Mouse (Mus musculus): ENCODE data around the gene Nfkb2.

DNA sequence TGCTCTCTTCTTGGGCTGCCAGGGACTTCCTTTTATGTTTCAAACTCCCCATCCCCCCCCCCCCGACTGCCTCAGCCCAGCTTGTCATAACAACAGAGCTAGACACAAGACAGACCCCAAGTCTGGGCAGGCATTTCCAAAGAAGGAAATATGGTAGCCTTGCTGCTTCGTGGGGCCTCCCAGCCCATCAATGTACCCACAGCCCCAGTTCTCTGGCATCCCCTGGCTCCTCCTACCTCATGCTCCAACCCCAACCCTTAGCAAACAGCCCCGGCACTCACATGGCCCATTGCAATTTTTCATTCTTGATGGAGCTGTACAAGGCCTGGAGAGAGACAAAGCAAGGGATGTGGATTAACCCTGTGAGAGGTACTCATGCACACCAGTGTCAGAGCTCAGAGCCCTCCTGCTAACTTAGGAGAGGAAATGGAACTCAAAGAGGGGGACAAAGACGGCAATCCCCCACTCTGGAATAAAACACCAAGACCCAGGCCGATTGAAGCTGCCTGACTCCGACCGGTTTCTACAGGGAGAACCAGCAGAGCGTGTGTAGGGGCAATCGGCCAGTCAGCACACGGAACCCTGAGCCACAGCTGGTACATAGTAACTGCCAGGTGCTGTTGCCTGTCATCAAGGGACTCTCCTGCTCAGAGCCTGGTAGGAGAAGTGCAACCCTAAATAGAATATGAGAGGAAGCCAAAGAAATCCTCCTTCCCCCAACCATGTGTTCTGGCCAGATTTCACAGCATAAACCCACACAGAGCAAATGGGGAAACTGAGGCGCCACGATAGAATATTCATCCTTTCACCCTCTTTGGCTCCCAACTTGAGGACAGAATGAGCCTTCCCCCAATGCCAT lies 11.9 kb downstream of the Nfkb2 start:
- TF ChIP-seq MYOG (IDR thresholded peaks at IDR 0.05; ENCODE audit: control insufficient read depth in 1 of 3, insufficient read depth in 1 of 3, insufficient read length in 2 of 3, low read depth in 2 of 3) (peak in 1 of 3 experiments; percentile 13), POLR2A (IDR thresholded peaks at IDR 0.05; ENCODE audit: insufficient read length, low read depth) (no peak), CEBPB (IDR thresholded peaks at IDR 0.05; ENCODE audit: insufficient read depth, poor library complexity, severe bottlenecking) (no peak), MAX (IDR thresholded peaks at IDR 0.05; ENCODE audit: low read depth) (no peak), TCF12 (IDR thresholded peaks at IDR 0.05; ENCODE audit: insufficient read depth, poor library complexity, severe bottlenecking) (no peak), E2F4 (IDR thresholded peaks at IDR 0.05; ENCODE audit: insufficient read depth) (no peak)
